Mouse (Mus musculus) ES-E14 (cell line): ENCODE results near the gene Olfr984. TPM values are rescaled to one million over a fixed set of nuclear protein-coding genes. Genes with fewer than 3 reads are reported as not detected.

Source experiments
- DNase-seq: peaks from one replicate; pipeline ENCODE4 v3.0.0-alpha.2; 2013; ENCODE audit warnings: low read depth, low spot score
- H3K27ac ChIP-seq: 2 replicates; pipeline ENCODE4 v1.5.1; 2012; ENCODE audit warnings: low read depth, mild to moderate bottlenecking, low read length, moderate library complexity, mixed read lengths; ENCODE audit not compliant: poor library complexity, insufficient read depth, severe bottlenecking
- H3K36me3 ChIP-seq: 2 replicates; pipeline ENCODE4 v1.6.1; 2012; ENCODE audit warnings: mild to moderate bottlenecking, low read length, moderate library complexity, mixed read lengths; ENCODE audit not compliant: control insufficient read depth, poor library complexity, insufficient read depth, severe bottlenecking
- H3K4me1 ChIP-seq, 2 experiments: fragments of 150-350 bp in 1 of 2; sonication (generic) in 1 of 2; 2 replicates each; pipeline ENCODE4 v1.6.1; 2012; ENCODE audit warnings: low read length in 2 of 2, mild to moderate bottlenecking in 1 of 2, mixed read lengths in 1 of 2; ENCODE audit not compliant: control insufficient read depth in 2 of 2, insufficient read depth in 2 of 2, poor library complexity in 1 of 2
- H3K4me3 ChIP-seq, 2 experiments: fragments of 150-350 bp in 1 of 2; sonication (generic) in 1 of 2; 2 replicates each; pipeline ENCODE4 v1.5.1; 2012; ENCODE audit warnings: low read length in 2 of 2, low read depth in 1 of 2, mild to moderate bottlenecking in 1 of 2, mixed read lengths in 1 of 2; ENCODE audit not compliant: insufficient read depth in 1 of 2, poor library complexity in 1 of 2, severe bottlenecking in 1 of 2
- H3K9ac ChIP-seq: 2 replicates; pipeline ENCODE4 v1.6.1; 2012; ENCODE audit warnings: low read depth, mild to moderate bottlenecking, low read length, mixed read lengths; ENCODE audit not compliant: poor library complexity, insufficient read depth, severe bottlenecking
- H3K9me3 ChIP-seq: fragments of 150-350 bp; sonication (generic); 2 replicates; pipeline ENCODE4 v1.6.1; 2012; ENCODE audit warnings: low read depth, mild to moderate bottlenecking, low read length; ENCODE audit not compliant: control insufficient read depth, insufficient read depth
- CHD2 ChIP-seq: IDR thresholded peaks from 2 replicates; pipeline ENCODE4 v1.6.1; 2014; ENCODE audit warnings: mild to moderate bottlenecking, low read depth, low read length, inconsistent platforms
- HCFC1 ChIP-seq: IDR thresholded peaks from 2 replicates; pipeline ENCODE4 v1.6.1; 2012; ENCODE audit warnings: low read length, inconsistent platforms, borderline replicate concordance; ENCODE audit not compliant: insufficient read depth
- MAFK ChIP-seq: IDR thresholded peaks from 2 replicates; pipeline ENCODE4 v1.6.1; 2014; ENCODE audit warnings: mild to moderate bottlenecking, low read depth, low read length, inconsistent platforms; ENCODE audit not compliant: insufficient read depth
- ZC3H11A ChIP-seq: IDR thresholded peaks from 2 replicates; pipeline ENCODE4 v1.6.1; 2012; ENCODE audit warnings: low read depth, mild to moderate bottlenecking, inconsistent platforms, low read length, borderline replicate concordance
- ZNF384 ChIP-seq: IDR thresholded peaks from 2 replicates; pipeline ENCODE4 v1.6.1; 2012; ENCODE audit warnings: low read depth, low read length, inconsistent platforms
- in situ Hi-C, 2 experiments: fragments of 600-800 bp; cut with MboI; formaldehyde crosslinking; loops; one replicate each; pipeline ENCODE4 v1.15.1; 2025; ENCODE audit warnings: low sequenced_read_pairs in 2 of 2, inconsistent platforms in 1 of 2; ENCODE audit not compliant: unreplicated experiment in 2 of 2
- total RNA-seq: library from RNA; depleted of rRNA; stranded (reverse); fragments of 300-350 nt; gene quantifications from 2 replicates; pipeline ENCODE4 v1.2.3, GENCODE M21; 2012; rRNA removed

Gene Olfr984
- total RNA-seq, 1 experiment = 0.36 TPM

DNA sequence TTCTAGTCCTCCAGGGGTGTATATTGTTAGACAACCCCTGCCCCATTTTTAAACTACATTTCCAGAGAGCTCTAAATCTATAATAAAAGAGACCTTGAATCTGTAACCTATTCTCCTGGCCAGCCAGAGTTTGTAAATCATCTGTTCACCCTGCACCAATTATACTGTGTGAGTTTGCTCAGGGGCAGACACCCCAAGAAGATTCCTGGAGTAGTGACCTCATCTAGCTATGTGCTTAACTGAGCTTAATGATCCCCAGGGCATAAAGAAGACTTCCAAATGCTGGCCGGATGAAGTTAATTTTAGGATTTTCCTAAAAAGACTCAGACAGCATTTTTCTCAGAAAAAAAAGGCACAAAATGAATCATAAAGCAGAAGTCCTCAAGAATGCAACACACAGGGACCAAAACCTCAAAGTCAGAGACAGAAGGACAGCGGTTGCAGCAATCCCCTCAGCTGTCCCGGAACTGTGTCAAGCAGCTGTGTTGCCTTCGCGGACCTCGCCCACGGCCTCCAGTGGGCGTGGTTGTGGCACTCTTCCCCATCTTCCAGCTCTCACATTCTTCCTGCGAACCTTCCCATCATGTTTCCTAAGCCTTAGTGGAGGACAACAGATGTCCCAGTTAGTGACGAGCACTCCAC is 2.8 kb upstream of the Olfr984 start:
- Histone ChIP-seq H3K4me1 (no peaks in the 10 kb centered on the region), H3K4me3 (no peak overlapping the region), H3K36me3 (no peaks in the 10 kb centered on the region), H3K9me3 (no peaks in the 10 kb centered on the region), H3K27ac (no peak overlapping the region), H3K9ac (no peak overlapping the region)
- in situ Hi-C loops = no loop called here
- DNase-seq = no peak
- TF ChIP-seq HCFC1 (no peak), ZC3H11A (no peak), CHD2 (no peak), MAFK (no peak), ZNF384 (no peak)

DNA sequence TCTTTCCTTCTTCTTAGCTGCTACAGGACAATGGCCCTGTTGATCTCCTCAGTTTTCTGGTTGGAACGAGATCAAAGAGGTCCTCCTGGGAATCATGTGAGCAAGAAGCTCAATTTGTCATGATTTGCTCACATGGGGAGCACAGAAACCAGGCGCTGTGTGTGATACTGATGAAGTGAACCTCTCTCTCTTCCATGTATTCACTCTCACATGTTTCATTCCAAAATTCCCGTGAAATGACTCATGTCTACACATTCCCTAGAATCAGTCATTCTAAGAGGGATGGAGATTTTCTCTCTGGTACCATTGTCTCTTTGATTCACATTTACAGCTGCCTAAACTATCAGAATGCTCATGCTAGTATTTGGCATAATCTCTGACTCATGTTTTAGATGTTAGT is 19.2 kb downstream of the Olfr984 start:
- in situ Hi-C loops = no loop called here
- TF ChIP-seq ZC3H11A (no peak), CHD2 (no peak), MAFK (no peak), ZNF384 (no peak), HCFC1 (no peak)
- DNase-seq = no peak
- Histone ChIP-seq H3K9ac (no peak overlapping the region), H3K27ac (no peak overlapping the region), H3K4me3 (no peak overlapping the region), H3K4me1 (no peaks in the 10 kb centered on the region), H3K36me3 (no peaks in the 10 kb centered on the region), H3K9me3 (no peaks in the 10 kb centered on the region)

DNA sequence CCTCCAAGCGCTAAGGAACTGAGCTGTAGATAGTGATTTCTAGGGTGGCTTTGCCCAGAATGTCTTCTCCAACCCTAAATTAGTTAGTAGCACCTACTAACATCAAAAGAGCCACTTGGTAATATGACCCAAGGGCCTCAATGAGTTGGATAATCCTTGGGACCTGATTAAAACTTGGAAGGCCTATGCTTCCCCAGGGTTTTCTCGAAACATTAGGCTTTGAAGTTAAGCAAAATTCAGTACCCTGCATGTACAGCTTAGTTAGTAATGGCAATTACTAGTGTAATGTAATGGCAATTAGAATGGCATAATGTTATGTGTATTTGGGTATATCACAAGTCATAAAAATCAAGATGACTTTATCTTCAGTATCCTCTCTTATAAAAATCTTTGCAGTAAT is 20.5 kb downstream of the Olfr984 start, which contains the start of gene Olfr983:
Gene Olfr983, minus strand, starts transcription at position 101 of the 400 bp plus-strand sequence.
- H3K9ac ChIP-seq = no peak within 1 kb of the TSS
- TF ChIP-seq HCFC1 = no peak
- TF ChIP-seq MAFK = no peak
- no peak for TF ChIP-seq CHD2
- TF ChIP-seq ZNF384 = no peak
- no peak for TF ChIP-seq ZC3H11A
- no peak within 1 kb of the TSS for H3K4me3 ChIP-seq
- H3K36me3 ChIP-seq = no peaks in the 10 kb centered on the region
- in situ Hi-C loops = no loop called here
- H3K27ac ChIP-seq = no peak within 1 kb of the TSS
- no peaks in the 10 kb centered on the region for H3K9me3 ChIP-seq
- DNase-seq = no peak
- H3K4me1 ChIP-seq = no peaks in the 10 kb centered on the region

GRCm38 (mm10) chr9:40073529-40073928 is 40.5 kb downstream of the Olfr984 start, which contains the start of gene Olfr982:
Gene Olfr982, plus strand, starts transcription at chr9:40073829.
- H3K27ac ChIP-seq = no peak within 1 kb of the TSS
- in situ Hi-C loops = no loop called here
- no peak for TF ChIP-seq ZC3H11A
- no peak for TF ChIP-seq ZNF384
- TF ChIP-seq HCFC1 = no peak
- TF ChIP-seq CHD2 = no peak
- no peak for TF ChIP-seq MAFK
- peaks cover 0 to 3% of the 10 kb centered on the region in 2 experiments; a peak in 1 of 4 replicates for H3K4me1 ChIP-seq
- peak within 1 kb of the TSS; percentile 1 to 24; a peak in 2 of 4 replicates for H3K4me3 ChIP-seq
- H3K36me3 ChIP-seq = no peaks in the 10 kb centered on the region
- DNase-seq = no peak
- no peaks in the 10 kb centered on the region for H3K9me3 ChIP-seq
- H3K9ac ChIP-seq = no peak within 1 kb of the TSS

DNA sequence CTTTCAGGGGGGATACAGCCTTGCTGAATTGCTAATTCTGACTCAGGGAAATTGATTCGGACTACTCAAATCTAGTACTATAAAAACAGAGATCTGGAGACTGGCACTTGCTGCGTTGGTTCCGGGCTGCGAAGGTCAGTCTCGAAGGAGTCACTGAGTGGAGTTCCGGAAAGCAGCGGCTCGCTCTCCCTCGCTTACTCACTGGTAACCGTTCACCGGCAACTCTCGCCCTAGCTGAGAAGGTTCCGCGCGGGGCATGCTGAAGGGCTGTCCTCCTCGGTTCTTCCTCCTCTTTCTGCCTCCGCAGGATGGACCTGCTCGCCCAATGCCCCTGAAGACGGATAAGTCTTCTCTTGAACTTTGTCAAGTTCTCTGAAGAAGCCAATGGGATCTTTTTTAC is 63.9 kb downstream of the Olfr984 start:
- in situ Hi-C loops = no loop called here
- DNase-seq = no peak
- Histone ChIP-seq H3K4me1 (peaks cover 0 to 2% of the 10 kb centered on the region in 2 experiments; a peak in 1 of 4 replicates), H3K36me3 (no peaks in the 10 kb centered on the region), H3K9me3 (no peaks in the 10 kb centered on the region), H3K27ac (no peak overlapping the region), H3K9ac (no peak overlapping the region), H3K4me3 (no peak overlapping the region)
- no peak for TF ChIP-seq ZC3H11A
- TF ChIP-seq MAFK = no peak
- no peak for TF ChIP-seq CHD2
- no peak for TF ChIP-seq ZNF384
- no peak for TF ChIP-seq HCFC1

Other genes with a start within 250 kb of the Olfr984 start
- gene Olfr972, start 247.8 kb downstream of the Olfr984 start, total RNA-seq = not detected in 2 replicates
- not detected in 2 replicates for gene Olfr229, start 206.9 kb downstream of the Olfr984 start, total RNA-seq
- gene Olfr974, start 176.7 kb downstream of the Olfr984 start, total RNA-seq = not detected in 2 replicates
- not detected in 2 replicates for gene Olfr975, start 162.2 kb downstream of the Olfr984 start, total RNA-seq
- not detected in 2 replicates for gene Olfr976, start 153.1 kb downstream of the Olfr984 start, total RNA-seq
- gene Olfr978, start 122.1 kb downstream of the Olfr984 start, total RNA-seq = not detected in 2 replicates
- 0.13 TPM in 1 of 2 replicates, not detected in the other for gene Olfr979, start 110.7 kb downstream of the Olfr984 start, total RNA-seq
- gene Olfr980, start 104.6 kb downstream of the Olfr984 start, total RNA-seq = 0.16 TPM in 1 of 2 replicates, not detected in the other
- gene Olfr981, start 92.7 kb downstream of the Olfr984 start, total RNA-seq = not detected in 2 replicates
- 0.05 TPM in 1 of 2 replicates, not detected in the other for gene Olfr982, start 40.4 kb downstream of the Olfr984 start, total RNA-seq
- 0.13 and 0.21 TPM in 2 replicates for gene Olfr983, start 20.6 kb downstream of the Olfr984 start, total RNA-seq
- gene Olfr985, start 16.0 kb upstream of the Olfr984 start, total RNA-seq = 3.4 and 3.8 TPM in 2 replicates
- gene Tmem225, start 33.9 kb upstream of the Olfr984 start, total RNA-seq = not detected in 2 replicates
- gene Olfr986, start 66.7 kb upstream of the Olfr984 start, total RNA-seq = 0.31 and 0.53 TPM in 2 replicates
- gene Zfp202, start 78.1 kb upstream of the Olfr984 start, total RNA-seq = 2.1 and 2.2 TPM in 2 replicates
- 3.1 TPM in 2 replicates for gene Scn3b, start 155.0 kb upstream of the Olfr984 start, total RNA-seq